8 mouse cellular contexts compared by ENCODE assay signal in the genomic region with DNA sequence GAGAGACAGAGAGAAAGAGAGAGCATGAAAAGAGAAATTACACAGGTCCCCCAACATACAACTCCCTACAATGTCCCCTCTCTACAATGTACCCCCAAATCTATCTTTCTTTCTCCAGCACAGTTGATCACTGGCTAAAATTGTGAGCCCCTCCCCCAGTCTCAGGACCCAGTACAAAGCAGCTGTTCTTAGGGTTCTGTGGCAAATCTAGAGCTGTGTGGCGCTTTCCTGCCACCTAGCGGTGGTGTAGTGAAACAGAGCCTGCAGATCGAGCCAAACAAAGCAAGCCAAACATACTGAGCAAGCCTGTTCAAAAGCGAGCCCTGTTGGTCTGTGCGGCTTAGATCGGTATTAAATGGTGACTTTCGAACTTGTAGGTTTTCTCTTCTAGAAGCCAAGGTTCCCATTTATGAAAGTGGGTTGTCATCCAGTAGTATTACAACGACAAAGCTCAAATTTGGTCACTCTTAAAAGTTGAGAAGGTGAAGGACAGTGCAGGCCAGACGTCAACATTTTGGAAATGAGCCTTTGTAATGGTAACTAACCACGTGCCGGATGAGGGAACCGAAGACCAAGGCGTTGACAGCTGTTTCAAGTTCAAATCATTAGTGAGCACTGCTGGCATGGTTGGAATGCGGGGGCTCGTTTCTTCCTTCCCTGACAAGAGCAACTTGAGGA. TPM values are rescaled to one million over a fixed set of nuclear protein-coding genes. Genes with fewer than 3 reads are reported as not detected.
DNase-seq lines count a peak whose midpoint lies in the region; ATAC-seq lines count a peak whose summit lies in the region.

No protein-coding gene starts in this region.

- no peaks in the 10 kb centered on the region for H3K36me3 ChIP-seq in heart, embryonic 12.5 days
- no peaks in the 10 kb centered on the region for H3K36me3 ChIP-seq in midbrain, embryonic 10.5 days

- H3K9ac ChIP-seq in heart, embryonic 12.5 days: no peak overlapping the region

- no peak overlapping the region for H3K4me3 ChIP-seq in heart, embryonic 12.5 days
- H3K4me3 ChIP-seq in midbrain, embryonic 10.5 days: no peak overlapping the region

- peak; percentile 94 for DNase-seq in heart, adult 11 months
- DNase-seq in cerebellum, postnatal 36 days: peak; percentile 85
- DNase-seq in gastrocnemius, adult 18-20 months (ENCODE audit: low spot score): peak; percentile 76
- DNase-seq in left cerebral cortex, adult 8-10 months (ENCODE audit: low spot score in 2 of 2): peak; percentile 61 to 64
- peak; percentile 81 for DNase-seq in midbrain, embryonic 10.5 days (ENCODE audit: low spot score)
- peak; percentile 71 for DNase-seq in skeletal muscle tissue, adult 2 months (ENCODE audit: low read depth, low spot score)

- WGBS in heart, embryonic 12.5 days: 22% methylated on average over 15 of the region's 15 CpGs
- 36% methylated on average over 15 of the region's 15 CpGs for WGBS in midbrain, embryonic 10.5 days

- ATAC-seq in heart, embryonic 12.5 days (ENCODE audit: insufficient number of reproducible peaks, low FRiP score): no peak; the same call in 1 of the 2 replicates
- ATAC-seq in inflammation-experienced regulatory T-cells, adult 6 months: peak; percentile 77

- H3K27ac ChIP-seq in heart, embryonic 12.5 days (ENCODE audit: poor library complexity, severe bottlenecking): no peak overlapping the region
- peak overlapping the region; percentile 38; the same call in 1 of the 2 replicates for H3K27ac ChIP-seq in midbrain, embryonic 10.5 days (replicated peaks)

- peaks cover 8% of the 10 kb centered on the region for H3K9me3 ChIP-seq in heart, embryonic 12.5 days (replicated peaks)
- peaks cover 4% of the 10 kb centered on the region for H3K9me3 ChIP-seq in midbrain, embryonic 10.5 days (replicated peaks)

- no peak overlapping the region for H3K4me2 ChIP-seq in heart, embryonic 12.5 days

- peaks cover 13% of the 10 kb centered on the region for H3K4me1 ChIP-seq in heart, embryonic 12.5 days (replicated peaks)
- peaks cover 28% of the 10 kb centered on the region for H3K4me1 ChIP-seq in midbrain, embryonic 10.5 days

- no peaks in the 10 kb centered on the region for H3K27me3 ChIP-seq in heart, embryonic 12.5 days (replicated peaks)
- H3K27me3 ChIP-seq in midbrain, embryonic 10.5 days (ENCODE audit: low read depth, poor library complexity, severe bottlenecking): no peaks in the 10 kb centered on the region

RNA-seq across cellular contexts. Expression of a gene that starts 44.8 kb away (rescaled TPM):
- polyA plus RNA-seq in heart, embryonic 12.5 days (2016; fragmentation: Nextera tagmentation; extraction: Ambion mirVana): 1.4 and 1.5 TPM in 2 replicates
- under 1 TPM; 0.32 to 0.76 TPM for total RNA-seq in gastrocnemius, adult 18-20 months (2021)
- 100 to 1,000 TPM; 115 to 333 (median 260) TPM for polyA plus RNA-seq in inflammation-experienced regulatory T-cells, adult 6 months (2017; shearing (Covaris generic))
- total RNA-seq in left cerebral cortex, adult 8-10 months (2022): 10 to 100 TPM; 11.8 to 14.6 (median 13.2) TPM
- polyA plus RNA-seq in midbrain, embryonic 10.5 days (2016; fragmentation: Nextera tagmentation; extraction: Ambion mirVana): 4.7 and 4.9 TPM in 2 replicates

Comparison
In these comparisons a context has a peak if more than half of its experiments do, and no peak if none do; other contexts are left out.
1. RNA of a gene that starts 44.8 kb away (polyA plus RNA-seq): 115 to 333 TPM in inflammation-experienced regulatory T-cells, adult 6 months; 4.7 to 4.9 TPM in midbrain, embryonic 10.5 days and 1.4 to 1.5 TPM in heart, embryonic 12.5 days; every median in the first group is over 10 times any median in the second.
2. Peak in every context shown above with its lines, with median percentiles within 50 percentile points of each other: DNase-seq.